Mouse (Mus musculus) liver, adult (tissue): ENCODE measurements around the gene Erc1.

ENCODE experiments used
- GATA4 ChIP-seq: IDR thresholded peaks from 2 replicates; pipeline ENCODE4 v1.6.1; 2014; ENCODE audit warnings: mild to moderate bottlenecking, low read length; ENCODE audit not compliant: insufficient replicate concordance

The Erc1 gene

GRCm38 (mm10) chr6:119533170-119533709, 314.7 kb downstream of the Erc1 start:
- no peak for TF ChIP-seq GATA4

GRCm38 (mm10) chr6:119529659-119530058, 318.3 kb downstream of the Erc1 start:
- no peak for TF ChIP-seq GATA4

GRCm38 (mm10) chr6:119526498-119526897, 321.5 kb downstream of the Erc1 start:
- no peak for TF ChIP-seq GATA4

GRCm38 (mm10) chr6:119521931-119522391, 326.0 kb downstream of the Erc1 start:
- TF ChIP-seq GATA4, result no peak

- no peak for TF ChIP-seq GATA4
Observed at GRCm38 (mm10) chr6:119521482-119521900, 326.5 kb downstream of the Erc1 start.
